Mouse (Mus musculus) liver, adult 2 months (tissue): ENCODE measurements at regions not wholly inside any gene's neighbourhood (a gene's known extent, or its start where the extent isn't known, plus 50 kb on each side); places are given as distances from the start of the nearest gene placed in this dataset.

Source experiments
- DNase-seq: peaks from one replicate; pipeline ENCODE4 v3.0.0-alpha.2; 2011; ENCODE audit warnings: low read depth, low spot score; ENCODE audit errors: extremely low read depth
- H3K27ac ChIP-seq: fragments of 200-500 bp; replicated peaks from 2 replicates; pipeline ENCODE4 v1.5.1; 2012; ENCODE audit warnings: low read depth, mild to moderate bottlenecking, control low read depth, inconsistent platforms, low read length; ENCODE audit not compliant: insufficient read depth
- H3K27me3 ChIP-seq: fragments of 200-500 bp; 2 replicates; pipeline ENCODE4 v1.6.1; 2012; ENCODE audit warnings: mild to moderate bottlenecking, moderate library complexity, low read length, inconsistent platforms; ENCODE audit not compliant: control insufficient read depth, insufficient read depth
- H3K36me3 ChIP-seq: fragments of 200-500 bp; 2 replicates; pipeline ENCODE4 v1.6.1; 2012; ENCODE audit warnings: low read length, inconsistent platforms; ENCODE audit not compliant: control insufficient read depth, insufficient read depth
- H3K4me1 ChIP-seq: fragments of 200-500 bp; 2 replicates; pipeline ENCODE4 v1.6.1; 2011; ENCODE audit warnings: low read length; ENCODE audit not compliant: control insufficient read depth, insufficient read depth
- H3K4me3 ChIP-seq: fragments of 200-500 bp; 2 replicates; pipeline ENCODE4 v1.5.1; 2011; ENCODE audit warnings: low read depth, mild to moderate bottlenecking, control low read depth, low read length, moderate library complexity; ENCODE audit not compliant: insufficient read depth
- H3K79me2 ChIP-seq: fragments of 200-500 bp; 2 replicates; pipeline ENCODE4 v1.6.1; 2012; ENCODE audit warnings: inconsistent platforms, mild to moderate bottlenecking, low read length, moderate library complexity; ENCODE audit not compliant: control insufficient read depth, insufficient read depth
- H3K9ac ChIP-seq: fragments of 200-500 bp; 2 replicates; pipeline ENCODE4 v1.6.1; 2012; ENCODE audit warnings: low read depth, mild to moderate bottlenecking, control low read depth, inconsistent platforms, low read length
- CTCF ChIP-seq: fragments of 200-500 bp; IDR thresholded peaks from 2 replicates; pipeline ENCODE4 v1.5.1; 2011; ENCODE audit warnings: low read depth, low read length, control low read depth
- POLR2A ChIP-seq: fragments of 200-500 bp; IDR thresholded peaks from 2 replicates; pipeline ENCODE4 v1.6.1; 2011; ENCODE audit warnings: low read length, control low read depth; ENCODE audit not compliant: insufficient read depth; ENCODE audit errors: extremely low read depth
- WGBS: fragments of 180-500 bp; shearing (Covaris S2); methylation state at CpG from one replicate; pipeline ENCODE4 v1.1.7; 2018; 5-methylcytosine and 5-hydroxymethylcytosine counted together

GRCm38 (mm10) chr11:23140429-23141099 lies 115.3 kb upstream of the Xpo1 start:
- no peaks in the 10 kb centered on the region for H3K79me2 ChIP-seq

GRCm38 (mm10) chr11:23141100-23141837 lies 114.6 kb upstream of the Xpo1 start:
- Histone ChIP-seq H3K79me2 (no peaks in the 10 kb centered on the region), H3K4me1 (peaks cover 9% of the 10 kb centered on the region; the same call in 1 of the 2 replicates), H3K4me3 (no peak overlapping the region; the same call in none of the 2 replicates), H3K27ac (peak overlapping the region; percentile 94), H3K27me3 (no peaks in the 10 kb centered on the region), H3K9ac (peak overlapping the region; percentile 78), H3K36me3 (no peaks in the 10 kb centered on the region)
- WGBS, result 29% methylated on average over 12 of the region's 12 CpGs
- no peak for TF ChIP-seq CTCF
- peak; percentile 65 for DNase-seq

More at GRCm38 (mm10) chr11:23140429-23141099, 115.3 kb upstream of the Xpo1 start:
- no peaks in the 10 kb centered on the region for H3K27me3 ChIP-seq
- no peaks in the 10 kb centered on the region for H3K36me3 ChIP-seq
- TF ChIP-seq POLR2A (no peak), CTCF (no peak)
- peaks cover 9% of the 10 kb centered on the region; the same call in 1 of the 2 replicates for H3K4me1 ChIP-seq
- WGBS, result 33% methylated on average over 6 of the region's 6 CpGs
- H3K4me3 ChIP-seq, result no peak overlapping the region; the same call in 1 of the 2 replicates
- H3K9ac ChIP-seq, result peak overlapping the region; percentile 83
- H3K27ac ChIP-seq, result peak overlapping the region; percentile 79
- peak; percentile 89 for DNase-seq

- no peak overlapping the region for H3K4me3 ChIP-seq
- H3K9ac ChIP-seq, result no peak overlapping the region
- H3K36me3 ChIP-seq, result no peaks in the 10 kb centered on the region
- 18% methylated on average over 8 of the region's 8 CpGs for WGBS
- peak; percentile 89 for DNase-seq
- no peaks in the 10 kb centered on the region for H3K27me3 ChIP-seq
- TF ChIP-seq POLR2A (no peak), CTCF (no peak)
- H3K4me1 ChIP-seq, result peaks cover 15% of the 10 kb centered on the region
- peak overlapping the region; percentile 91 for H3K27ac ChIP-seq
- H3K79me2 ChIP-seq, result no peaks in the 10 kb centered on the region
These were observed 107.7 kb upstream of the Xpo1 start for GRCm38 (mm10) chr11:23148048-23148596.

GRCm38 (mm10) chr11:23149556-23150244 lies 106.1 kb upstream of the Xpo1 start:
- Histone ChIP-seq H3K27me3 (no peaks in the 10 kb centered on the region), H3K36me3 (no peaks in the 10 kb centered on the region), H3K4me1 (peaks cover 15% of the 10 kb centered on the region), H3K79me2 (no peaks in the 10 kb centered on the region), H3K27ac (no peak overlapping the region), H3K4me3 (no peak overlapping the region), H3K9ac (no peak overlapping the region)
- peak; percentile 63 for DNase-seq
- no peak for TF ChIP-seq POLR2A
- TF ChIP-seq CTCF, result peak; percentile 31
- 70% methylated on average over 5 of the region's 5 CpGs for WGBS

GRCm38 (mm10) chr11:23154851-23155250 lies 101.0 kb upstream of the Xpo1 start:
- Histone ChIP-seq H3K4me1 (no peaks in the 10 kb centered on the region), H3K9ac (no peak overlapping the region), H3K4me3 (no peak overlapping the region), H3K79me2 (no peaks in the 10 kb centered on the region), H3K36me3 (no peaks in the 10 kb centered on the region), H3K27me3 (no peaks in the 10 kb centered on the region), H3K27ac (no peak overlapping the region)
- WGBS, result 74% methylated on average over 1 of the region's 1 CpGs
- DNase-seq, result no peak
- TF ChIP-seq POLR2A (no peak), CTCF (no peak)
